Mouse (Mus musculus) liver, embryonic 15.5 days (tissue): ENCODE measurements around the gene Nr6a1. TPM values are rescaled to one million over a fixed set of nuclear protein-coding genes. Genes with fewer than 3 reads are reported as not detected.

Experiments used
- ATAC-seq: fragments of 200-750 bp; cut with Nextera tagmentation; 2 replicates; pipeline ENCODE4 v1.8.0; 2017; ENCODE audit warnings: moderate number of reproducible peaks, mild to moderate bottlenecking, moderate library complexity; ENCODE audit not compliant: insufficient read depth
- H3K27ac ChIP-seq: fragments of 300-500 bp; sonication (generic); replicated peaks from 2 replicates; pipeline ENCODE4 v1.5.1; 2015; ENCODE audit warnings: mild to moderate bottlenecking, inconsistent platforms
- H3K27me3 ChIP-seq: fragments of 300-500 bp; sonication (generic); 2 replicates; pipeline ENCODE4 v1.6.1; 2015; ENCODE audit warnings: mild to moderate bottlenecking, inconsistent platforms
- H3K36me3 ChIP-seq: fragments of 300-500 bp; sonication (generic); replicated peaks from 2 replicates; pipeline ENCODE4 v1.6.1; 2015; ENCODE audit warnings: moderate library complexity, mild to moderate bottlenecking, inconsistent platforms
- H3K4me1 ChIP-seq: fragments of 300-500 bp; sonication (generic); replicated peaks from 2 replicates; pipeline ENCODE4 v1.6.1; 2015; ENCODE audit warnings: inconsistent platforms
- H3K4me2 ChIP-seq: fragments of 300-500 bp; sonication (generic); 2 replicates; pipeline ENCODE4 v1.6.1; 2015; ENCODE audit warnings: moderate library complexity, mild to moderate bottlenecking, inconsistent platforms
- H3K4me3 ChIP-seq: fragments of 300-500 bp; sonication (generic); replicated peaks from 2 replicates; pipeline ENCODE4 v1.5.1; 2015; ENCODE audit warnings: mild to moderate bottlenecking, inconsistent platforms
- H3K9ac ChIP-seq: fragments of 300-500 bp; sonication (generic); 2 replicates; pipeline ENCODE4 v1.6.1; 2015; ENCODE audit warnings: moderate library complexity, mild to moderate bottlenecking, inconsistent platforms
- H3K9me3 ChIP-seq: fragments of 300-500 bp; sonication (generic); replicated peaks from 2 replicates; pipeline ENCODE4 v1.6.1; 2016; ENCODE audit warnings: inconsistent platforms
- WGBS: fragments of 180-500 bp; shearing (Covaris S2); methylation state at CpG from one replicate; pipeline ENCODE4 v1.1.7; 2015; ENCODE audit warnings: mixed read lengths; ENCODE audit not compliant: insufficient replicate concordance; 5-methylcytosine and 5-hydroxymethylcytosine counted together
- polyA plus RNA-seq: library from polyadenylated mRNA; unstranded; fragments of >200 nt; fragmentation: Nextera tagmentation; extraction: Ambion mirVana; gene quantifications from 2 replicates; pipeline ENCODE4 v1.2.1, GENCODE M21; 2015

The Nr6a1 gene
- polyA plus RNA-seq, 1 experiment from 2014 or later: 1.1 TPM

GRCm38 (mm10) chr2:38866711-38867110 is 60.8 kb downstream of the Nr6a1 start:
- Histone ChIP-seq H3K36me3 (no peaks in the 10 kb centered on the region), H3K9ac (no peak overlapping the region), H3K9me3 (no peaks in the 10 kb centered on the region), H3K4me3 (no peak overlapping the region), H3K4me2 (no peak overlapping the region), H3K4me1 (no peaks in the 10 kb centered on the region), H3K27ac (no peak overlapping the region), H3K27me3 (no peaks in the 10 kb centered on the region)
- no peak for ATAC-seq
- 45% methylated on average over 1 of the region's 1 CpGs for WGBS

DNA sequence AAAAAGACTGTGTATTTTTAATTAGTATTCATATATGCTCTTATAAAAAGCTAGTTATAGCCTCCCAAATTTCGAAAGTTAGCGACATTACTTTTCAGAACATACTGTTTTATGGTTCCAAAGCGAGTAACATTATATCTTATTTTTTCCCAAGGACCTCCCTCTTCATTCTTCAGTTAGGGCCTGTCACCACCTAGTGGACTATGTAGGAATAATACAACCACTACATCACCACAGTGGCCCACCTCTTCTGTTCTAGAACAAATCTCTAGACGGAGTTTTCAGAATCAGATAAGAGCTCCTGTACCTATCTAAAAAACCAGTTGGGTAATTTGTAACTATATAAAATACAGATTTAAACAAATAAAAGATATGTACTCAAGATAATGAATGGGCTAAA is 63.5 kb downstream of the Nr6a1 start:
- Histone ChIP-seq H3K4me1 (no peaks in the 10 kb centered on the region), H3K4me2 (no peak overlapping the region), H3K36me3 (no peaks in the 10 kb centered on the region), H3K27ac (no peak overlapping the region), H3K9me3 (no peaks in the 10 kb centered on the region), H3K27me3 (no peaks in the 10 kb centered on the region), H3K4me3 (no peak overlapping the region), H3K9ac (no peak overlapping the region)
- 27% methylated on average over 4 of the region's 4 CpGs for WGBS
- ATAC-seq: no peak

GRCm38 (mm10) chr2:38851797-38852196 is 75.7 kb downstream of the Nr6a1 start:
- no peak overlapping the region for H3K4me3 ChIP-seq
- H3K36me3 ChIP-seq: no peaks in the 10 kb centered on the region
- no peak overlapping the region for H3K27ac ChIP-seq
- H3K9me3 ChIP-seq: no peaks in the 10 kb centered on the region
- WGBS: 24% methylated on average over 1 of the region's 1 CpGs
- H3K27me3 ChIP-seq: no peaks in the 10 kb centered on the region
- no peak overlapping the region for H3K9ac ChIP-seq
- no peaks in the 10 kb centered on the region for H3K4me1 ChIP-seq
- no peak for ATAC-seq
- no peak overlapping the region for H3K4me2 ChIP-seq

GRCm38 (mm10) chr2:38846319-38846718 is 81.2 kb downstream of the Nr6a1 start:
- H3K36me3 ChIP-seq: no peaks in the 10 kb centered on the region
- no peaks in the 10 kb centered on the region for H3K9me3 ChIP-seq
- 66% methylated on average over 2 of the region's 2 CpGs for WGBS
- H3K4me3 ChIP-seq: no peak overlapping the region
- H3K27ac ChIP-seq: no peak overlapping the region
- ATAC-seq: no peak
- no peaks in the 10 kb centered on the region for H3K27me3 ChIP-seq
- H3K9ac ChIP-seq: no peak overlapping the region
- no peak overlapping the region for H3K4me2 ChIP-seq
- no peaks in the 10 kb centered on the region for H3K4me1 ChIP-seq

- H3K9me3 ChIP-seq: no peaks in the 10 kb centered on the region
- no peak overlapping the region for H3K27ac ChIP-seq
- no peak overlapping the region for H3K4me3 ChIP-seq
- H3K27me3 ChIP-seq: no peaks in the 10 kb centered on the region
- no peak overlapping the region for H3K4me2 ChIP-seq
- 23% methylated on average over 6 of the region's 6 CpGs for WGBS
- H3K36me3 ChIP-seq: no peaks in the 10 kb centered on the region
- no peaks in the 10 kb centered on the region for H3K4me1 ChIP-seq
- ATAC-seq: no peak
- H3K9ac ChIP-seq: no peak overlapping the region
Measured at GRCm38 (mm10) chr2:38835489-38835888, 92.0 kb downstream of the Nr6a1 start.

DNA sequence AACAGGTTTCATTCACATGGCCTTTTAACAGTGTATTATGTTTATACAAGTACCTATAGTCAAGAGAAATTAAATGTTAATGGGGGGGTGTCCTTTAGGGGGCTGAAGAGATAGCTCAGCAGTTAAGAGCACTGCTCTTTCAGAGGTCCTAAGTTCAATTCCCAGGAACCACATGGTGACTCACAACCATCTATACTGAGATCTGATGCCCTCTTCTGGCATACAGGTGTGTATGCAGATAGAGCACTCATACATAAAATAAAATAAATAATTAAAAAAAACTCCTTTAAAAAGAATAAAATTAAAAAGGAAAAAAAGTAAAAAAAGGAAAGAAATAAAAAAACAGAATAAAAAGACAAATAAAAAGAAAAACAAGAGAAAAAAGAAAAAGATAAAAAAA is 95.5 kb downstream of the Nr6a1 start:
- Histone ChIP-seq H3K4me1 (peaks cover 7% of the 10 kb centered on the region), H3K9me3 (no peaks in the 10 kb centered on the region), H3K9ac (no peak overlapping the region), H3K36me3 (no peaks in the 10 kb centered on the region), H3K4me3 (no peak overlapping the region), H3K27me3 (no peaks in the 10 kb centered on the region), H3K4me2 (no peak overlapping the region), H3K27ac (no peak overlapping the region)
- no peak for ATAC-seq

GRCm38 (mm10) chr2:38829521-38829920 is 98.0 kb downstream of the Nr6a1 start:
- Histone ChIP-seq H3K4me2 (no peak overlapping the region), H3K9ac (no peak overlapping the region), H3K4me1 (peaks cover 13% of the 10 kb centered on the region), H3K36me3 (no peaks in the 10 kb centered on the region), H3K4me3 (no peak overlapping the region), H3K9me3 (no peaks in the 10 kb centered on the region), H3K27me3 (no peaks in the 10 kb centered on the region), H3K27ac (no peak overlapping the region)
- WGBS: 42% methylated on average over 1 of the region's 1 CpGs
- no peak for ATAC-seq

DNA sequence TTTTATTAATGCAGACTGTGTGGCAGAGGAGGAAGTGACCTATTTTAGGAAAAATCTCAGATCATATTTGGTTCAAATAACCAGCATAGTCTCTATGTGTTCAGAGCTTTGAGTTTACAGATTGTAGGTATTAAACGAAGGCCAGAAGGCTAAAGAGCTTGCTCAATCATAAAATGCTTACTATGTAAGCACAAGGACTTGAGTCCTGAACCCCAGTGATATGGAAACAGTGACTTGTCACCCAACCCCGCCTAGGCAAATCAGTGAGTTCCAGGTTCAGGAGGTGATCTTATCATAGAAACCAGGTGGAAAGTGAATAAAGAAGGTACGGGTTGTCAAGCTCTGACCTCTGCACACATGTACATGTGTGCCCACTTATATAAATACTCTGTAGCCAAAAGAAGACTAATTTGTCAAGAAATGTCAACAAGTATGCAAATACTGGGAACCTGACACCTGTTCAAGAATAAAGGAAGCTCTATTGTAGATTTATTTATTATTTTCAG is 99.6 kb downstream of the Nr6a1 start:
- ATAC-seq: no peak
- 28% methylated on average over 3 of the region's 3 CpGs for WGBS

DNA sequence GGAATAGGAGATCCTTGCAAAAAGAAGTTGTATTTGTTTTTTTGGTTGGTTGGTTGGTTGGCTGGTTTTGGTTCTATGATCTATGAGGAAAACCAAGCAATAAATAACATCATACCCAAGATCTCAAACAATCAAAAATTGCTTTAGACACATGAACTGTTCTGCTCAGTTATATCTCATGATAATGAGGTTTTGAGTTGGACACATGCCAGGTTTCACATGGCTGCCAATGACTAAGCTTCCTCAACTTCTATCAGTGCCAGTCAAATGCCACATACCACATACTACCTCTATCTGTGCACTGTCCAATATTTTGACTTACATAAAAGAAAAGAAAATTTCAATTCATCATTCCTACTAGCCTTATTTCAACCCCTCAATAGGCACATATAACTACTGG is 101.3 kb downstream of the Nr6a1 start:
- Histone ChIP-seq H3K4me3 (no peak overlapping the region), H3K9ac (no peak overlapping the region), H3K27ac (no peak overlapping the region)

More for the DNA sequence above, 99.6 kb downstream of the Nr6a1 start:
- H3K9me3 ChIP-seq: no peaks in the 10 kb centered on the region
- H3K4me2 ChIP-seq: no peak overlapping the region
- no peak overlapping the region for H3K27ac ChIP-seq
- H3K9ac ChIP-seq: no peak overlapping the region
- H3K36me3 ChIP-seq: no peaks in the 10 kb centered on the region
- H3K4me3 ChIP-seq: no peak overlapping the region
- H3K27me3 ChIP-seq: no peaks in the 10 kb centered on the region
- H3K4me1 ChIP-seq: peaks cover 25% of the 10 kb centered on the region

GRCm38 (mm10) chr2:38824791-38825768 is 102.4 kb downstream of the Nr6a1 start:
- Histone ChIP-seq H3K4me2 (peak overlapping the region; percentile 67), H3K36me3 (no peaks in the 10 kb centered on the region), H3K27me3 (no peaks in the 10 kb centered on the region), H3K4me1 (peaks cover 25% of the 10 kb centered on the region), H3K4me3 (peak overlapping the region; percentile 46), H3K27ac (no peak overlapping the region; the same call in 1 of the 2 replicates), H3K9ac (peak overlapping the region; percentile 8; the same call in 1 of the 2 replicates), H3K9me3 (no peaks in the 10 kb centered on the region)
- WGBS: 13% methylated on average over 15 of the region's 15 CpGs
- ATAC-seq: no peak

More for the DNA sequence above, 101.3 kb downstream of the Nr6a1 start:
- Histone ChIP-seq H3K4me1 (peaks cover 25% of the 10 kb centered on the region), H3K36me3 (no peaks in the 10 kb centered on the region), H3K9me3 (no peaks in the 10 kb centered on the region), H3K4me2 (no peak overlapping the region), H3K27me3 (no peaks in the 10 kb centered on the region)
- no peak for ATAC-seq

DNA sequence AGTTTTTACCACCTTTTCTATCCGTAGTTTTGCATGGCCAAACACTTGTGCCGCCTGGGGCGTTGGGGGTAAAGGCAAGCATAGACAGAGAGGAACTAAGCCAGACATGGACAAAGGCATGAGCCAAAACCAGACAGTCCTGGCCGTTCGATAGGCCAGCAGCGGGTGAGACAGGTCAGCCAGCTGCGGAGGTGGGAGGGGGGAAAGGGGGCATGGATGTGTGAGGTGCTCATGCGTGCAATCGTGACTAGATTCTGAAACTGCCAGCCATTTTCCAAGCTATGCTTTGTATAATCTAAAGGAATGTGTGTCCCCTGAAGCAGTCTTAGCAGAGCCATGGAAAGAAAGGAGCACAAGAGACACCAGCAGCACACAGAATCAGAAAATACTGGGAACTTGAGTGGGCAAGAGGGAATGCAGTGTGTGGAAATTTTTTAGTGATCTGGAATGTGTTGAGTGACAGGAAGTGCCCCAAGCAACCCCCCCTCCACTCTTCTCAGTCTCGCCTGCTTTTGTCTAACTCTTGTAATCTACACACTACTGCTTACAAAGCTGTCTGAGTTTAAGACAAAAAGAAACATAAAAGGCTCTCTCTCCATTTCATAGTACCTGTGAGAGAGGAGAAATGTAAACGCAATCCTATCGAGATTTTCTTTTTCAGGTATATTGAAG is 103.4 kb downstream of the Nr6a1 start:
- Histone ChIP-seq H3K9me3 (no peaks in the 10 kb centered on the region), H3K4me1 (peaks cover 25% of the 10 kb centered on the region), H3K27ac (peak overlapping the region; percentile 74), H3K36me3 (no peaks in the 10 kb centered on the region), H3K4me3 (peak overlapping the region; percentile 60), H3K27me3 (no peaks in the 10 kb centered on the region), H3K9ac (peak overlapping the region; percentile 58), H3K4me2 (peak overlapping the region; percentile 78)
- WGBS: 6% methylated on average over 12 of the region's 12 CpGs
- ATAC-seq: peak; percentile 80
